Mouse (Mus musculus): Measurements from ENCODE around the gene Aph1a. TPM values are rescaled to one million over a fixed set of nuclear protein-coding genes. Genes with fewer than 3 reads are reported as not detected.

The Aph1a gene
- polyA plus RNA-seq, 1 experiment from 2014 or later = 39.5 TPM

DNA sequence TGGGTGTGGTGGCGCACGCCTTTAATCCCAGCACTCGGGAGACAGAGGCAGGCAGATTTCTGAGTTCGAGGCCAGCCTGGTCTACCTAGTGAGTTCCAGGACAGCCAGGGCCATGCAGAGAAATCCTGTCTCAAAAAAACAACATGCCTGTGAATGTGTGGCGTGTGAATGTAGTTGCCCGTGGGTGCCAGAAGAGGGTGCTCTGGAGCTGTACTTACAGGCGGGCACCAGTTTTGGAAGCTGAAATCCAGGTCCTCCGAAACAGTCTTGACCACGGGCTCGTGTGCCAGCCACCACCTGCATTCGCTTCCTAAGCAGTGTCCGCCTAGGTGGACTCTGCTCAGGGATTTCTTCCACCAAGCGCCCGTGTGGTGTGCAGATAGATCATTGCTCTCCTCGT, 45.1 kb downstream of the Aph1a start:
- Histone ChIP-seq H3K4me2 (no peak overlapping the region), H3K27ac (replicated peaks) (no peak overlapping the region), H3K36me3 (peaks cover 64% of the 10 kb centered on the region), H3K9me3 (replicated peaks) (no peaks in the 10 kb centered on the region), H3K4me3 (replicated peaks) (no peak overlapping the region), H3K4me1 (no peaks in the 10 kb centered on the region), H3K27me3 (replicated peaks) (no peaks in the 10 kb centered on the region), H3K9ac (replicated peaks) (no peak overlapping the region)
- no peak for ATAC-seq (ENCODE audit: low FRiP score)
- WGBS = 95% methylated on average over 15 of the region's 15 CpGs

DNA sequence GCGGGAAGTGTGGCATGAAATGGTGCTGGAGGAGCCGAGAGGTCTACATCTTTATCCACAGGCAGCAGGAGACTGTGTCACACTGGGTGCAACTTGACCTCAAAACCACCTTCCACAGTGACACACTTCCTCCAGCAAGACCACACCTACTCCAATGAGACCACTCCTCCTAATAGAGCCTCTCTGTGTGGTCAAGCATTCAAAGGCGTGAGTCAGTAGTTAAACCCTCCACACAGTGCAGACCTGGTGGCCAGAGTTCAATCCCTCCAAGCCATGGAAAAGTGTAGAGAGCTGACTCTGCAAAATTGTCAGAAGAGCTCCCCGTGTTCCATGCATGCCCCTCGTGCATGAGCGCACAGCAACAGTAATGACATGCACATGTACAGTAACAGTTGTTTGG, 49.0 kb downstream of the Aph1a start:
- Histone ChIP-seq H3K4me1 (no peaks in the 10 kb centered on the region), H3K9ac (replicated peaks) (no peak overlapping the region), H3K36me3 (peaks cover 49% of the 10 kb centered on the region), H3K9me3 (replicated peaks) (no peaks in the 10 kb centered on the region), H3K27me3 (replicated peaks) (no peaks in the 10 kb centered on the region), H3K4me2 (no peak overlapping the region), H3K27ac (replicated peaks) (no peak overlapping the region), H3K4me3 (replicated peaks) (no peak overlapping the region)
- ATAC-seq (ENCODE audit: low FRiP score) = no peak
- 82% methylated on average over 6 of the region's 6 CpGs for WGBS

GRCm38 (mm10) chr3:95943226-95943625, 49.5 kb downstream of the Aph1a start:
- no peak overlapping the region for H3K27ac ChIP-seq (replicated peaks)
- WGBS = 95% methylated on average over 7 of the region's 7 CpGs
- H3K9me3 ChIP-seq (replicated peaks) = no peaks in the 10 kb centered on the region
- H3K27me3 ChIP-seq (replicated peaks) = no peaks in the 10 kb centered on the region
- H3K9ac ChIP-seq (replicated peaks) = no peak overlapping the region
- peaks cover 45% of the 10 kb centered on the region for H3K36me3 ChIP-seq
- no peak overlapping the region for H3K4me2 ChIP-seq
- H3K4me3 ChIP-seq (replicated peaks) = no peak overlapping the region
- ATAC-seq (ENCODE audit: low FRiP score) = no peak
- no peaks in the 10 kb centered on the region for H3K4me1 ChIP-seq

GRCm38 (mm10) chr3:95944742-95945141, 51.0 kb downstream of the Aph1a start:
- no peak overlapping the region for H3K27ac ChIP-seq (replicated peaks)
- no peak overlapping the region for H3K4me2 ChIP-seq
- no peaks in the 10 kb centered on the region for H3K9me3 ChIP-seq (replicated peaks)
- no peak for ATAC-seq (ENCODE audit: low FRiP score)
- H3K9ac ChIP-seq (replicated peaks) = no peak overlapping the region
- no peaks in the 10 kb centered on the region for H3K4me1 ChIP-seq
- H3K27me3 ChIP-seq (replicated peaks) = no peaks in the 10 kb centered on the region
- whole genome bisulfite sequencing = 93% methylated on average over 8 of the region's 8 CpGs
- no peak overlapping the region for H3K4me3 ChIP-seq (replicated peaks)
- peaks cover 29% of the 10 kb centered on the region for H3K36me3 ChIP-seq

- no peaks in the 10 kb centered on the region for H3K27me3 ChIP-seq (replicated peaks)
- no peak for ATAC-seq (ENCODE audit: low FRiP score)
- no peak overlapping the region for H3K4me2 ChIP-seq
- H3K9ac ChIP-seq (replicated peaks) = no peak overlapping the region
- no peak overlapping the region for H3K4me3 ChIP-seq (replicated peaks)
- H3K4me1 ChIP-seq = peaks cover 5% of the 10 kb centered on the region; the same call in 1 of the 2 replicates
- WGBS = 77% methylated on average over 14 of the region's 14 CpGs
- H3K9me3 ChIP-seq (replicated peaks) = no peaks in the 10 kb centered on the region
- peaks cover 21% of the 10 kb centered on the region for H3K36me3 ChIP-seq
- H3K27ac ChIP-seq (replicated peaks) = no peak overlapping the region
Observed at GRCm38 (mm10) chr3:95945731-95946240, 52.0 kb downstream of the Aph1a start.

Other genes starting within 250 kb of the Aph1a start
- gene Mcl1, start 235.2 kb upstream of the Aph1a start, polyA plus RNA-seq (2015; fragmentation: Nextera tagmentation; extraction: Ambion mirVana) = 41.4 and 42.0 TPM in 2 replicates
- gene Adamtsl4, start 206.1 kb upstream of the Aph1a start, polyA plus RNA-seq (2015; fragmentation: Nextera tagmentation; extraction: Ambion mirVana) = 1.3 and 1.6 TPM in 2 replicates
- 11.6 and 11.8 TPM in 2 replicates for gene Ecm1, start 154.4 kb upstream of the Aph1a start, polyA plus RNA-seq (2015; fragmentation: Nextera tagmentation; extraction: Ambion mirVana)
- gene Tars2, start 133.8 kb upstream of the Aph1a start, polyA plus RNA-seq (2015; fragmentation: Nextera tagmentation; extraction: Ambion mirVana) = 49.4 and 52.7 TPM in 2 replicates
- gene Rprd2, start 75.1 kb upstream of the Aph1a start, polyA plus RNA-seq (2015; fragmentation: Nextera tagmentation; extraction: Ambion mirVana) = 20.3 and 22.3 TPM in 2 replicates
- gene Prpf3, start 38.1 kb upstream of the Aph1a start, polyA plus RNA-seq (2015; fragmentation: Nextera tagmentation; extraction: Ambion mirVana) = 32.2 and 36.3 TPM in 2 replicates
- 284 and 296 TPM in 2 replicates for gene Mrps21, start 22.4 kb upstream of the Aph1a start, polyA plus RNA-seq (2015; fragmentation: Nextera tagmentation; extraction: Ambion mirVana)
- 4.3 and 4.5 TPM in 2 replicates for gene Ciart, start 11.7 kb upstream of the Aph1a start, polyA plus RNA-seq (2015; fragmentation: Nextera tagmentation; extraction: Ambion mirVana)
- gene BC028528, start 2.0 kb upstream of the Aph1a start, polyA plus RNA-seq (2015; fragmentation: Nextera tagmentation; extraction: Ambion mirVana) = 23.8 and 25.3 TPM in 2 replicates
- 1.3 and 1.8 TPM in 2 replicates for gene Car14, start 10.7 kb downstream of the Aph1a start, polyA plus RNA-seq (2015; fragmentation: Nextera tagmentation; extraction: Ambion mirVana)
- 99.6 and 157 TPM in 2 replicates for gene Anp32e, start 35.3 kb downstream of the Aph1a start, polyA plus RNA-seq (2015; fragmentation: Nextera tagmentation; extraction: Ambion mirVana)
- gene Plekho1, start 102.0 kb downstream of the Aph1a start, polyA plus RNA-seq (2015; fragmentation: Nextera tagmentation; extraction: Ambion mirVana) = 46.7 and 48.6 TPM in 2 replicates
- 53.8 and 67.8 TPM in 2 replicates for gene Vps45, start 164.5 kb downstream of the Aph1a start, polyA plus RNA-seq (2015; fragmentation: Nextera tagmentation; extraction: Ambion mirVana)
- 10.5 TPM in 2 replicates for gene Otud7b, start 210.6 kb downstream of the Aph1a start, polyA plus RNA-seq (2015; fragmentation: Nextera tagmentation; extraction: Ambion mirVana)